19 mouse cellular contexts compared by ENCODE assay signal in the genomic region with DNA sequence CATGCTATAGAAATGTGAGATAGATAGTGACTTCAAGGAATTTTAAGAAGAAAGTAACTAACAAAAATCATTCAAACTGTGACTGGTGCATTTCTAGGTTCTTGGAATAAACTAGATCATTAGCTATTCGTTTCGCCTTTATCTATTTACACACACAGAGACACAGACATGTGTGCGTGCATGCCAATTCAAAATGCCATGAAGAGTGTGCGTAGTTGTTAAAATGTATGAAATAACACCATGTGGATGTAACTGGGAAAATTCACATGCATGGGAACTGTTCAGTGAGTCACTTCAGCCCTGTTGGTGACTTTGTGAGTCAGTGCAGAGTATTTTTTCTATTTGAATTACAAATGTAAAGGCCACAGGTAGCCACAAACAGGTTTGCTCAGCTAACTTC.
"Had no signal": no experiment of that assay in that cellular context is flagged by ENCODE, and none has a peak within 500 bp of the region (broad histone marks: within the 10 kb centered on the region; RNA-seq: fewer than 3 reads in every experiment).

No protein-coding gene starts in this region.

- H3K27me3 ChIP-seq: midbrain, embryonic 12.5 days; neural tube, embryonic 13.5 days; neural tube, embryonic 15.5 days had no signal

- ATAC-seq: midbrain, embryonic 16.5 days had no signal

- H3K4me3 ChIP-seq: midbrain, embryonic 10.5 days; midbrain, embryonic 12.5 days; myocyte; neural tube, embryonic 13.5 days; neural tube, embryonic 15.5 days had no signal

- H3K4me2 ChIP-seq: lung, embryonic 14.5 days; midbrain, embryonic 12.5 days; neural tube, embryonic 13.5 days; neural tube, embryonic 15.5 days had no signal

- H3K27ac ChIP-seq: midbrain, embryonic 10.5 days; midbrain, embryonic 12.5 days; neural tube, embryonic 13.5 days; neural tube, embryonic 15.5 days had no signal

- H3K9ac ChIP-seq: lung, embryonic 14.5 days; midbrain, embryonic 12.5 days; neural tube, embryonic 13.5 days; neural tube, embryonic 15.5 days had no signal

- H3K36me3 ChIP-seq: midbrain, embryonic 10.5 days; midbrain, embryonic 12.5 days; neural tube, embryonic 13.5 days; neural tube, embryonic 15.5 days had no signal

- H3K9me3 ChIP-seq: midbrain, embryonic 10.5 days; midbrain, embryonic 12.5 days; neural tube, embryonic 13.5 days; neural tube, embryonic 15.5 days had no signal

- DNase-seq: lung, adult 18-20 months; lung, embryonic 14.5 days; lung, postnatal 10 days; lung, postnatal 4 days; midbrain, embryonic 14.5 days; retina, postnatal 1 day; right cerebral cortex, adult 18-20 months; right cerebral cortex, postnatal 25 days; right cerebral cortex, postnatal 4 days; spleen, adult 18-20 months; thymus, adult 18-20 months; thymus, postnatal 14 days; thymus, postnatal 36 days had no signal

- H3K4me1 ChIP-seq: midbrain, embryonic 10.5 days; midbrain, embryonic 12.5 days; neural tube, embryonic 15.5 days had no signal
